Mouse (Mus musculus): ENCODE results near the gene Myo9b. TPM values are rescaled to one million over a fixed set of nuclear protein-coding genes. Genes with fewer than 3 reads are reported as not detected.
"Not testable (repeated sequence)": the region's sequence is repeated elsewhere in the genome, so short reads cannot be mapped to it uniquely, and the experiment has no call there.

Myo9b gene
- polyA plus RNA-seq, 1 experiment from 2014 or later: 16.9 TPM

- DNase-seq (ENCODE audit: low spot score) (no peak), ATAC-seq (ENCODE audit: low FRiP score) (no peak)
- Histone ChIP-seq H3K27me3 (ENCODE audit: control insufficient read depth, insufficient read depth, low read length) (no peaks in the 10 kb centered on the region), H3K27ac (no peak overlapping the region), H3K9me3 (ENCODE audit: control insufficient read depth, low read length) (no peaks in the 10 kb centered on the region), H3K36me3 (replicated peaks; ENCODE audit: control insufficient read depth, insufficient read depth) (no peaks in the 10 kb centered on the region), H3K4me3 (replicated peaks; ENCODE audit: low read length) (no peak overlapping the region), H3K4me1 (replicated peaks; ENCODE audit: control insufficient read depth, insufficient read depth, low read length) (no peaks in the 10 kb centered on the region), H3K9ac (no peak overlapping the region), H3K4me2 (replicated peaks) (no peak overlapping the region)
- WGBS: 85% methylated on average over 1 of the region's 1 CpGs
Observed at GRCm38 (mm10) chr8:71307371-71307770, 34.9 kb downstream of the Myo9b start.

DNA sequence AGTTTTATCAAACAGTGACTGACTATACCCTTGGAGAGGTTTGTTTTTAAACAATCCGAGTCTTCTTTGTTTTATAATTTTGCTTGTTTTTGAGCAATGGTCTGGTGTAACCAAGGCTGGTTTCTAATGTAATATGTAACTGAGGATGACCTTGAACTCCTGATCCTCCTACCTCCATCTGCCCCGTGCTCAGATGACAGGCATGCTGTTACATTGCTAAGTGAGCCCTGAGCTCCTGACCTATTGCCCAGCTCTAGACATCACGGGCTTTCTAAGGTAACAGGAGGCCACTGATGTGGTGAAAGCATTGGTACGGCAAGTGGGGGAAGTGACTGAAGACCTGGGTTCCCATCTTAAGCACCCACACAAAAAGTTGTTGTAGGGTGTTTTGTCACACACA is 35.4 kb downstream of the Myo9b start:
- Histone ChIP-seq H3K4me3 (replicated peaks; ENCODE audit: low read length) (no peak overlapping the region), H3K27ac (no peak overlapping the region), H3K27me3 (ENCODE audit: control insufficient read depth, insufficient read depth, low read length) (no peaks in the 10 kb centered on the region), H3K4me1 (replicated peaks; ENCODE audit: control insufficient read depth, insufficient read depth, low read length) (no peaks in the 10 kb centered on the region), H3K9ac (no peak overlapping the region), H3K9me3 (ENCODE audit: control insufficient read depth, low read length) (no peaks in the 10 kb centered on the region), H3K36me3 (replicated peaks; ENCODE audit: control insufficient read depth, insufficient read depth) (no peaks in the 10 kb centered on the region), H3K4me2 (replicated peaks) (no peak overlapping the region)
- WGBS: 92% methylated on average over 4 of the region's 4 CpGs
- ATAC-seq (ENCODE audit: low FRiP score) (no peak), DNase-seq (ENCODE audit: low spot score) (no peak)

GRCm38 (mm10) chr8:71310446-71310845 is 37.9 kb downstream of the Myo9b start:
- 72% methylated on average over 6 of the region's 6 CpGs for WGBS
- H3K4me1 ChIP-seq (replicated peaks; ENCODE audit: control insufficient read depth, insufficient read depth, low read length): no peaks in the 10 kb centered on the region
- no peak overlapping the region for H3K9ac ChIP-seq
- H3K4me3 ChIP-seq (replicated peaks; ENCODE audit: low read length): no peak overlapping the region
- H3K27me3 ChIP-seq (ENCODE audit: control insufficient read depth, insufficient read depth, low read length): no peaks in the 10 kb centered on the region
- no peak overlapping the region for H3K4me2 ChIP-seq (replicated peaks)
- H3K36me3 ChIP-seq (replicated peaks; ENCODE audit: control insufficient read depth, insufficient read depth): peaks cover 5% of the 10 kb centered on the region; the same call in 1 of the 2 replicates
- no peak overlapping the region for H3K27ac ChIP-seq
- no peaks in the 10 kb centered on the region for H3K9me3 ChIP-seq (ENCODE audit: control insufficient read depth, low read length)
- ATAC-seq (ENCODE audit: low FRiP score) (no peak), DNase-seq (ENCODE audit: low spot score) (no peak)

DNA sequence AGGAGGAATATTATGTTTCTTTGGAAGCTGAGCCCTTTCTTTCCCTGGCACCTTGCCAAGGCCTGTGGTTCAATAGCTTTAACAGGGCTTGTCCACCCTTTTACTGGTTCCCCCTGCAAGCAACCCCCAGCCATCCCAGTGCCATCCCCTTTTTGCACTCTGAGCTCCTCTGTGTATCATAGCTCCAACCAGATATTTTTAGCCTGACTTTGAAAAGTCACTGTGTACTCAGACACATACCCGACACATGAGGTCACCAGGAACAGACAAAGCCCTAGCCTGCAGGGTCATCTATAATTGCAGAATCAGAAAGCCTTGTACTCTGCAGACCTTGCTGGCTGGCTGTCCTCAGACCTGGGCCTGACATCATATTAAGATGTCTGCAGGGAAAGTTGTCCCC is 40.2 kb downstream of the Myo9b start:
- WGBS: 65% methylated on average over 1 of the region's 1 CpGs
- ATAC-seq (ENCODE audit: low FRiP score) (no peak), DNase-seq (ENCODE audit: low spot score) (no peak)
- H3K4me2 ChIP-seq (replicated peaks): no peak overlapping the region
- H3K27me3 ChIP-seq (ENCODE audit: control insufficient read depth, insufficient read depth, low read length): no peaks in the 10 kb centered on the region
- no peak overlapping the region for H3K27ac ChIP-seq
- no peak overlapping the region for H3K4me3 ChIP-seq (replicated peaks; ENCODE audit: low read length)
- H3K36me3 ChIP-seq (replicated peaks; ENCODE audit: control insufficient read depth, insufficient read depth): peaks cover 10% of the 10 kb centered on the region; the same call in 1 of the 2 replicates
- H3K9ac ChIP-seq: no peak overlapping the region
- no peaks in the 10 kb centered on the region for H3K9me3 ChIP-seq (ENCODE audit: control insufficient read depth, low read length)
- H3K4me1 ChIP-seq (replicated peaks; ENCODE audit: control insufficient read depth, insufficient read depth, low read length): no peaks in the 10 kb centered on the region

- Histone ChIP-seq H3K4me1 (replicated peaks; ENCODE audit: control insufficient read depth, insufficient read depth, low read length) (no peaks in the 10 kb centered on the region), H3K4me3 (replicated peaks; ENCODE audit: low read length) (no peak overlapping the region), H3K9ac (no peak overlapping the region), H3K4me2 (replicated peaks) (no peak overlapping the region), H3K9me3 (ENCODE audit: control insufficient read depth, low read length) (no peaks in the 10 kb centered on the region), H3K27me3 (ENCODE audit: control insufficient read depth, insufficient read depth, low read length) (no peaks in the 10 kb centered on the region), H3K27ac (no peak overlapping the region), H3K36me3 (replicated peaks; ENCODE audit: control insufficient read depth, insufficient read depth) (peaks cover 11% of the 10 kb centered on the region; the same call in 1 of the 2 replicates)
- WGBS: 87% methylated on average over 2 of the region's 2 CpGs
- ATAC-seq (ENCODE audit: low FRiP score) (no peak), DNase-seq (ENCODE audit: low spot score) (no peak)
Observed at GRCm38 (mm10) chr8:71313951-71314350, 41.4 kb downstream of the Myo9b start.

DNA sequence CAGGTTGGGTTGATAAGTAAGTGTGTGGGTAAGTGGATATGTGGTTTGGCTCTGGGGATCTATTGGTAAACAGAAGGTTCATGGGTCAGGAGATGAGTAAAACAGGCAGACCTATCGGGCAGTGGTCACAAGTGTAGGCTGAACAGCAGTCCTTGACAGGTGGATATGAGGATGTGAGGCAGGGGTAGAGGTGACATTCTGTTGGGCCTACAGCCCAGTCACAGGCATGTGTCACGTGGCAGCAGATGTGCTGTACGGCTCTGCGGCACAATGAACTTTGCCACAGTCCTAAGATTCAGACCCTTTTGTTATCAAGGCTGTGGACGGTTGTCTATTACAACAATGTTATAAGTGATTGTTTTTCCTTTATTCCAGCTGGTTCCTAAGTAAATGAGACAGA is 43.5 kb downstream of the Myo9b start:
- no peak overlapping the region for H3K4me2 ChIP-seq (replicated peaks)
- ATAC-seq (ENCODE audit: low FRiP score): no peak
- H3K27ac ChIP-seq: no peak overlapping the region
- H3K9me3 ChIP-seq (ENCODE audit: control insufficient read depth, low read length): no peaks in the 10 kb centered on the region
- H3K27me3 ChIP-seq (ENCODE audit: control insufficient read depth, insufficient read depth, low read length): no peaks in the 10 kb centered on the region
- no peak overlapping the region for H3K4me3 ChIP-seq (replicated peaks; ENCODE audit: low read length)
- no peak for DNase-seq (ENCODE audit: low spot score)
- no peak overlapping the region for H3K9ac ChIP-seq
- 93% methylated on average over 5 of the region's 5 CpGs for WGBS
- peaks cover 11% of the 10 kb centered on the region; the same call in 1 of the 2 replicates for H3K36me3 ChIP-seq (replicated peaks; ENCODE audit: control insufficient read depth, insufficient read depth)
- no peaks in the 10 kb centered on the region for H3K4me1 ChIP-seq (replicated peaks; ENCODE audit: control insufficient read depth, insufficient read depth, low read length)

DNA sequence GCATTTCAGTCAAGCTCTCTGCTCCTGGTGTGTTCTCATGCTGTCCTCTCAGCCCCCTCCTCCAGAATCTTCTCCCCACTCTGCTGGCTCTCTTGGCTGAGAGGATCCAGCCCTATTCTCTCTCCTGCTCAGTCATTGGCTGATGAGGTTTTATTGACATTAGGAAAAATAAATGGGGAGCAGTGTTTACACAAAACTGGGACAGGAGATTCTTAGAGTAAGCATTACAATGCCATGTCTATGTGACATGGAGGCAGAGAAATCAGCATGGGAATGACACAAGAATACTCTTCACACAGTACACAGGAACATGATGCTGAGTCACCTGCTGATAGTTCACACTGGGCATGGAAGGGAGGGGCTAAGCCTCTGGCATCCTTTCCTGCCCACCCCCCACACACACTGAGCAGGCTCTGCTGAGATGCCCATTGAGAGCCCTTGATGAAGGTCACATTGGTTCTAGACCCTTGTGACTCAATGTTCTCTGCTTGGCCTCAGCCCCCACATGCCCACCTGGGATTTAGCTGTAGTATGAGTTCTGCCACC is 44.0 kb downstream of the Myo9b start:
- H3K36me3 ChIP-seq (replicated peaks; ENCODE audit: control insufficient read depth, insufficient read depth): peaks cover 14% of the 10 kb centered on the region
- no peak for ATAC-seq (ENCODE audit: low FRiP score)
- no peak overlapping the region for H3K27ac ChIP-seq
- no peaks in the 10 kb centered on the region for H3K27me3 ChIP-seq (ENCODE audit: control insufficient read depth, insufficient read depth, low read length)
- H3K9me3 ChIP-seq (ENCODE audit: control insufficient read depth, low read length): no peaks in the 10 kb centered on the region
- DNase-seq (ENCODE audit: low spot score): no peak
- no peak overlapping the region for H3K4me2 ChIP-seq (replicated peaks)
- H3K9ac ChIP-seq: no peak overlapping the region
- H3K4me1 ChIP-seq (replicated peaks; ENCODE audit: control insufficient read depth, insufficient read depth, low read length): no peaks in the 10 kb centered on the region
- no peak overlapping the region for H3K4me3 ChIP-seq (replicated peaks; ENCODE audit: low read length)

DNA sequence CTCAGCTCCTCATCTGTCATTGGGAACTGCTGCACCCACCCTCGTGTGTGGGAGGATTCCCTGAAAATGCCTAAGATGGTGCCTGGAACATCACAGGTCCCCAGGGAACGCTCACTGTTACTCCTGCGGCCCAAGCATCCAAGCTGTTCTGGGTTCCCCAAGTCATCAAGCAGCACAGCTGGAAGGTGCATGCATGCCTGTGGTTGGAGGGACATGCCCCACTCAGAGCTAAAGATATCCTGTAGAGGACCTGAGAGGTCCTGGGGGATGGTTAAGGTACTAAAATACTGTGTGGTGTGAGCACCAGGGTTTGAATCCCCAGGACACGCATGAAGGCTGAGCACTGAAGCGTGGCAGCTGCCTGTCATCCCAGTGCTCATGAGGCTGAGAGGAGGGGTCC is 46.1 kb downstream of the Myo9b start:
- not testable (repeated sequence) for H3K4me3 ChIP-seq (replicated peaks; ENCODE audit: low read length); DNase-seq (ENCODE audit: low spot score); H3K4me1 ChIP-seq (replicated peaks; ENCODE audit: control insufficient read depth, insufficient read depth, low read length); H3K9ac ChIP-seq; H3K27ac ChIP-seq; H3K9me3 ChIP-seq (ENCODE audit: control insufficient read depth, low read length); H3K4me2 ChIP-seq (replicated peaks); H3K27me3 ChIP-seq (ENCODE audit: control insufficient read depth, insufficient read depth, low read length); ATAC-seq (ENCODE audit: low FRiP score)
- WGBS: 81% methylated on average over 5 of the region's 5 CpGs
- peaks cover 33% of the 10 kb centered on the region for H3K36me3 ChIP-seq (replicated peaks; ENCODE audit: control insufficient read depth, insufficient read depth)

GRCm38 (mm10) chr8:71319760-71320159 is 47.2 kb downstream of the Myo9b start:
- H3K4me1 ChIP-seq (replicated peaks; ENCODE audit: control insufficient read depth, insufficient read depth, low read length); H3K4me2 ChIP-seq (replicated peaks); DNase-seq (ENCODE audit: low spot score); H3K9me3 ChIP-seq (ENCODE audit: control insufficient read depth, low read length); H3K4me3 ChIP-seq (replicated peaks; ENCODE audit: low read length); H3K27me3 ChIP-seq (ENCODE audit: control insufficient read depth, insufficient read depth, low read length); ATAC-seq (ENCODE audit: low FRiP score); H3K27ac ChIP-seq; H3K9ac ChIP-seq: not testable (repeated sequence)
- 90% methylated on average over 2 of the region's 2 CpGs for WGBS
- peaks cover 45% of the 10 kb centered on the region for H3K36me3 ChIP-seq (replicated peaks; ENCODE audit: control insufficient read depth, insufficient read depth)

- DNase-seq (ENCODE audit: low spot score) (no peak), ATAC-seq (ENCODE audit: low FRiP score) (no peak)
- Histone ChIP-seq H3K9ac (no peak overlapping the region), H3K9me3 (ENCODE audit: control insufficient read depth, low read length) (no peaks in the 10 kb centered on the region), H3K27ac (no peak overlapping the region), H3K27me3 (ENCODE audit: control insufficient read depth, insufficient read depth, low read length) (no peaks in the 10 kb centered on the region), H3K4me2 (replicated peaks) (no peak overlapping the region), H3K4me3 (replicated peaks; ENCODE audit: low read length) (no peak overlapping the region), H3K36me3 (replicated peaks; ENCODE audit: control insufficient read depth, insufficient read depth) (peaks cover 62% of the 10 kb centered on the region), H3K4me1 (replicated peaks; ENCODE audit: control insufficient read depth, insufficient read depth, low read length) (no peaks in the 10 kb centered on the region)
- WGBS: 91% methylated on average over 3 of the region's 3 CpGs
Observed at GRCm38 (mm10) chr8:71322939-71323338, 50.4 kb downstream of the Myo9b start.

Data from hindbrain, embryonic 14.5 days (tissue).